Mouse (Mus musculus) myocyte (in vitro differentiated cells): Measurements from ENCODE around the gene Tmem117.

ENCODE experiments used
- CEBPB ChIP-seq: IDR thresholded peaks from 2 replicates; pipeline ENCODE4 v1.6.1; 2011; ENCODE audit warnings: mild to moderate bottlenecking, moderate library complexity; ENCODE audit not compliant: poor library complexity, insufficient read depth, severe bottlenecking
- E2F4 ChIP-seq: IDR thresholded peaks from one replicate; pipeline ENCODE4 v1.6.1; 2011; ENCODE audit warnings: mild to moderate bottlenecking, control low read depth, moderate library complexity; ENCODE audit not compliant: insufficient read depth
- MAX ChIP-seq: IDR thresholded peaks from one replicate; pipeline ENCODE4 v1.6.1; 2011; ENCODE audit warnings: low read depth, mild to moderate bottlenecking, control low read depth
- MYOD1 ChIP-seq, 3 experiments: IDR thresholded peaks; one replicate each; pipeline ENCODE4 v1.6.1; 2011; ENCODE audit warnings: control low read depth in 2 of 3, low read depth in 2 of 3, mild to moderate bottlenecking in 2 of 3, moderate library complexity in 1 of 3; ENCODE audit not compliant: insufficient read length in 2 of 3, control insufficient read depth in 1 of 3
- MYOG ChIP-seq, 3 experiments: IDR thresholded peaks; one replicate each; pipeline ENCODE4 v1.6.1; 2011; ENCODE audit warnings: control low read depth in 2 of 3, low read depth in 2 of 3, mild to moderate bottlenecking in 2 of 3; ENCODE audit not compliant: insufficient read length in 2 of 3, control insufficient read depth in 1 of 3, insufficient read depth in 1 of 3
- POLR2A ChIP-seq: IDR thresholded peaks from one replicate; pipeline ENCODE4 v1.6.1; 2011; ENCODE audit warnings: low read depth, mild to moderate bottlenecking, control low read depth, moderate library complexity; ENCODE audit not compliant: insufficient read length
- SRF ChIP-seq: IDR thresholded peaks from one replicate; pipeline ENCODE4 v1.6.1; 2011; ENCODE audit warnings: low read depth; ENCODE audit not compliant: control insufficient read depth, insufficient read length
- TCF12 ChIP-seq: IDR thresholded peaks from one replicate; pipeline ENCODE4 v1.6.1; 2011; ENCODE audit warnings: mild to moderate bottlenecking, control low read depth; ENCODE audit not compliant: poor library complexity, insufficient read depth, severe bottlenecking
- USF1 ChIP-seq: IDR thresholded peaks from one replicate; pipeline ENCODE4 v1.6.1; 2011; ENCODE audit warnings: low read depth, mild to moderate bottlenecking, control low read depth, moderate library complexity

DNA sequence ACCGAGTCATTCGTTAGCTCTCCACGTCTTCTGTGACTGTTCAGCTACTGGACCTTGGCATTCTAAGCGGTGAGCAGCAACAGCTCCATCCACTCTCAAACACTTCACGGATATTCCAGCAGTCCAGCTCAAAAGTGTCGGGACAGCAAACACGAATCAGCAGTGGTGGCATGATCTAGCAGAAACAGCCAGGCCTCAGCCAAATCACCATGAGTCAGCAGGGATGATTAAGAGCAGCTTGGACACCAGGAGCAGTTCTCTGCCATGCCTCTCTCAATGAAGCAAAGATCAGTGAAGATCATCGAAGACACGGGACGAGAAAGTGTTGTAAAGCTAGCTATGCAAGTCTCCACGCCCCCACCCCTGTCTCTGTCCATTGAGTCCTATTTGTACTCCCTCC lies 13.0 kb upstream of the Tmem117 start:
- TF ChIP-seq MYOG (IDR thresholded peaks at IDR 0.05; ENCODE audit: control insufficient read depth in 1 of 3, insufficient read depth in 1 of 3, insufficient read length in 2 of 3, low read depth in 2 of 3) (no peak), POLR2A (no peak), E2F4 (no peak), TCF12 (no peak), SRF (no peak), USF1 (no peak), CEBPB (no peak), MAX (no peak), MYOD1 (IDR thresholded peaks at IDR 0.05; ENCODE audit: control insufficient read depth in 1 of 3, insufficient read length in 2 of 3, low read depth in 2 of 3) (no peak)
